Mouse (Mus musculus) spleen, embryonic (tissue): ENCODE measurements around the gene 4931409K22Rik.

Experiments
- CTCF ChIA-PET: fragments of 350-600 bp; sonication (Branson Sonifier 250); formaldehyde crosslinking; loops from one replicate; lab custom pipeline; 2022; lab: Charles Lee

4931409K22Rik gene

DNA sequence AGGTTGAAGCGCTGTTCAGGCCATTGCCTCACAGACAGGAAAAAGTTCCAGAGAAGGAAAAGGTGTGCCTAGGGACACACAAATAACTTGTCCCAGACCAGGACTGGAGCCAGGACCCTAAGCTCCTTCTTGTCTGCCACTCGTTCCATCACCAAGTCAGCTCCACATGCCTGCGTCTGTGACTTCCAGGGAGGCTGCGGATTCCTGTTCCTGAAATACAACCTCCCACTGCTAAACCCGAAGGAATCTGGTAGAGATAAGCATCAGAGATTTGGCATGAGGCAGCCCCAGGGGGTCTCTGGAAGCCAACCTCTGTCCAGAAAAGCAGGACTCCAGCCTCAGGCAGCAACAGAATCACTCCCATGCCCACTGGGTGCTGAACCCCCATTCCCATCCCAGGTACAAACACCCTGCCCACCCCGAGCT, 15.5 kb downstream of the 4931409K22Rik start:
- CTCF ChIA-PET = interaction anchor here (0.6 kb wide), 2 partner anchors 27 to 59 kb away, joined by 3 to 4 read pairs; no protein-coding TSS in a partner anchor

DNA sequence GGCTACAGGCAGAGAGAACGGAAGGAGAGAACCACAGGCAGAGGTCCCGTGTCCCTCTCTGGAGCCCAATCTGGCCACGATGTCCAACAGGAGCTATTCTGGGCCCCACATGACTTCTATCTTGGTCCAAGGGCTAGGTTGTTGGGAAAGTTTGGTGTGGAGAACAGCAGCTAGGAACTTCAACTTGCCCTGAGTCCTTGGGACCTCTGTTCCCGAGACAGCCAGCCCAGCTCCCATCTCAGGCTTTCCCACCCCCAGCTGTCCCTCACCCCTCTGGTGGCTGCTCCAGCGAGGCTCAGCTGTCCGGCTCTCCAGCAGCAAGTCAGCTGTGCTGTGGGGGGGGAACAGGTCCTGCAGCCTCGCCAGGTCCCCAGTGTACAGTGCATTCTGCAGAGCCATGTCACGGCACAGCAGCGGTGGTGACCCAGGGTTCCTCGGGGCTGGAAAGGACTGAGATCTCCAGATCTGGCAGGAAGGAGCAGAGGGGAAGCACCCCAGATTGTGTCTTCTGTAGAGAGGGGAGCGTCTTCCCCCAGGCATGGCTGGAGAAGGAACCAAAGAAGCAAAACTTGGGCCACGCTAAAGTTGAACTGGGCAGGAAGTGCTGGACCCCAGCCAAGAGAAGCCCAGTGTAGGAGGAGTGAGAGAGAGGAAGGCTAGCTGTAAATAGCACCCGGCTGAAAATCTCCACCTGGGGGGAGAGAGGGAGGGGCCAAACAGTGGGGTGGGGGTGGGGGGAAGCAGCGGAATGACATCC, 16.0 kb downstream of the 4931409K22Rik start, which contains the start of gene Asb10:
Gene Asb10, minus strand, starts transcription at position 592 of the 757 bp plus-strand sequence.
- CTCF ChIA-PET = interaction anchor here (0.6 kb wide), 2 partner anchors 58 to 239 kb away, joined by 3 to 4 read pairs; no protein-coding TSS in a partner anchor

DNA sequence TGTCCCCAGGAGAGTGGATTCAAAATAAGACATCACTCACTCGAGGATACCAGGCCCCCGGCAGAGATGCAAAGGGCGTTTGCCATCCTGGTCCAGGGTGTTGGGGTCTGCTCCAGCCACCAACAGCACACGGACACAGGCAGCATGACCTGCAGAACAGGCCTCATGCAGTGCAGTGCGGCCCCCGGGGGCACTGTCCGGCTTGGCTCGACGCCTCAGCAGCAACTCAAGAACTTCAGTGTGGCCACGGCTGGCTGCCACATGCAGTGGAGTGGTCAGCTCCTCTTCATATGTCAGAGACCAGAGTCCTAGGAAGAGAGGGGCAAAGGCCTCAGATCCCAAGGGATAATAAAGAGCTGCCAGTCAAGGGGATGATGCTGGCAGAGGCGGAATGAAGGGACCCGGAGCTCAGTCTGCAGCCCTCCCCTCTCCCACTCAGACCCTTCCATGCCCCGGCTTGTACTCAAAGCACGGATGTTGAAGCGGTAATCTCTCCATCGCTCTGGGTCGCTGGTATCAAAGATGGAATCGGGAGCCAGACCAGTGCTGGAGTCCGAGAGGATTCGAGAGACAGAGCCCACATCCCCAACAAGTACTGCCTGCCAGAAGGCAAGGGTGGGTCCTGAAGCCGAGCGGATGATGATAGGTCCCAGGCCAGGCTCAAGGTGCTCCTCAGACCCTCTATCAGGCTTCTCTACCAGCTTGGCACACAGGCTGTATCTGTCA, 16.9 kb downstream of the 4931409K22Rik start:
- CTCF ChIA-PET = interaction anchor here (0.6 kb wide), 1 partner anchor 240 kb away, joined by 4 read pairs; no protein-coding TSS in a partner anchor

DNA sequence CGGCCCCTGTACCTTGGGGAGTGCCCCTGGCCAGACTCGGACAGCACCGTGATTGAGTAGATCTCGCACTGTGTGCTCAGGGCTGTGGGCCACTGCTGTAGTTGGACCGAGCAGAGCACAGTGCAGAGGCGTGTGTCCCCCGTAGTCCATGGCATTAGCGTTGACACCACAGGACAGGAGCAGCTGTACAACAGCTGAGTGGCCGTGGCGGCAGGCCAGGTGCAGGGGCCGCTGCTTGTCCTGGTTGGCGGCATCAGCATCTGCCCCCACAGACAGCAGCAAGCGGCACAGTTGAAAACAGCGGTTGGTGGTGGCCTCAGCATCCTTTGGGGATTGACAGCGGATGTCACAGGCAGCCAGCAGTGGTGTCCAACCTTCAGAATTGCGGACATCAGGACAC, 19.0 kb downstream of the 4931409K22Rik start:
- CTCF ChIA-PET = no interaction called here

DNA sequence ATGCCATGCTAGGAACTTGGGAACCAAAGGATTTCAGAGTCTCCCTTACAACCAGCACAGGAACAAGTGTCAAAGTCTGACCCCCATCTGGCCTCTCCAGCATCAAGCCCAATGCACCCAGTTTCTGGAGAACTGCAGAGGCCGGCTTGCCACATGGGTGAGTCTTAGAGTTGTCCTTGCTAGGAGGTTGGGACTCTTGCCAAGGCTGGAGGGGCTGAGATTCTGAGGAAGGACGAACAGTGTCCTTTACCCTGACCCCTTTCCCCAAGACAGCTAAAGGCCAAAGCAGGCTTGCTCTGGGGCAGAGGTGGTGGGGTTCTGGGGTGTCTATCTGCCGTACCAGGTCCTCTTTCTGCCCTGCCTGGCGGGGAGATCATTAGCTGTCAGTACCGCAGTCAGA, 20.1 kb downstream of the 4931409K22Rik start:
- CTCF ChIA-PET = interaction anchor here (0.7 kb wide), 1 partner anchor 14 kb away, joined by 3 read pairs; no protein-coding TSS in a partner anchor

DNA sequence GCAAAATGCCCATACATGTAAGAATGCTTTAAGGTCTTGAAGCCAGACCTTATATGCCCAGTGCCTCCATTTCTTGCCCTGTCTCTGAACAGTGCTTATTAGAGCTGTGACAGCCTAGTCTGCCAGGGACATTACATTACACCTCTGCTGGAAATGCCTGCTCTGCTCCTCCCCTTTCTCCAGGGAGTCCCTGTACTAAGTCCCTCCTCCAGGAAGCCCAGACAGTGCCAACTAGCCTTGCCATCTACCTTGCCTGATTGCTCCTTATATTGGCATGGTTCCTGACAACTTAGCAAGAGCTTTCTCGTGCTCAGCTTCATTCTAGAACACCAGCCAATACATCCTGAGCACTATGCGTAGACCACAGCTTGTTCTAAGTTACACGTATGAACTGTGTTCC, 20.9 kb downstream of the 4931409K22Rik start:
- CTCF ChIA-PET = no interaction called here

DNA sequence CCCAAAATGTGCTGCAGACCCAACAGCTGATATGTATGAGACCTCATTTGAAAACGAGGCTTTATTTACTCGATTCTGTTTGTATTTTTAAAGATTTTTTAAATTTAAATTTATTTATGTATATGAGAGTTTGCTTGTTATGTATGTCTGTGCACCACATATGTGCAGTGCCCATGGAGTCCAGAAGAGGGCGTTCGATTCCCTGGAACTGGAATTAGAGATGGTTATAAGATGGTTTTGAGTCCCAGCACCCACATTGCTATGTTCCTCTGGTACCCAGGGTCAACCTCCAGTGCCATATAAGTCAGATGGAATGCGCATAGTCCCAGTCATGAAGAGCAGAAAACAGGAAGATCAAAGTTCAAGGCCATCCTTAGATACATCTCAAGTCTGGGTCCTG, 22.3 kb downstream of the 4931409K22Rik start:
- CTCF ChIA-PET = interaction anchor here (0.7 to 0.8 kb wide), 2 partner anchors 51 to 758 kb away, joined by 3 read pairs; no protein-coding TSS in a partner anchor

DNA sequence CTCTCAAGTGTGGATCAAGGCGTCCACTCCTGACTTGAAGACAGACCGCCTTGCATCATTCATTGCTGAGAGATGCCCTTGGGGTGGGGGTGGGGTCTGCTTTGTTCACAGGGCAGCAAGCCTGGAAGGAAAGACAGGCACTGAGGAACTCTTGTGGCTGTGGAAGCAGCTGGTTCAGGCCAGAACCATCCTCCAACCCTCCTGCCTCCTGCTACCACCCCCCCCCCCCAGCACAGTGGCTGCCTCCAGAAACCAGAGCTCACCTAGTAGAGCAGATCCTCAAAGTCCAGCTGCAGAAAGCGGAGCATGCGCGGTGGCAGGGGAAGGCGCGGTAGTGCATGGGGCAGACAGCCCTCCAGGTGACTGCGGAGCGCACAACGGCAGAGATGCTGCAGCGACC, 23.2 kb downstream of the 4931409K22Rik start:
- CTCF ChIA-PET = interaction anchor here (0.6 kb wide), 1 partner anchor 237 kb away, joined by 4 read pairs; no protein-coding TSS in a partner anchor

DNA sequence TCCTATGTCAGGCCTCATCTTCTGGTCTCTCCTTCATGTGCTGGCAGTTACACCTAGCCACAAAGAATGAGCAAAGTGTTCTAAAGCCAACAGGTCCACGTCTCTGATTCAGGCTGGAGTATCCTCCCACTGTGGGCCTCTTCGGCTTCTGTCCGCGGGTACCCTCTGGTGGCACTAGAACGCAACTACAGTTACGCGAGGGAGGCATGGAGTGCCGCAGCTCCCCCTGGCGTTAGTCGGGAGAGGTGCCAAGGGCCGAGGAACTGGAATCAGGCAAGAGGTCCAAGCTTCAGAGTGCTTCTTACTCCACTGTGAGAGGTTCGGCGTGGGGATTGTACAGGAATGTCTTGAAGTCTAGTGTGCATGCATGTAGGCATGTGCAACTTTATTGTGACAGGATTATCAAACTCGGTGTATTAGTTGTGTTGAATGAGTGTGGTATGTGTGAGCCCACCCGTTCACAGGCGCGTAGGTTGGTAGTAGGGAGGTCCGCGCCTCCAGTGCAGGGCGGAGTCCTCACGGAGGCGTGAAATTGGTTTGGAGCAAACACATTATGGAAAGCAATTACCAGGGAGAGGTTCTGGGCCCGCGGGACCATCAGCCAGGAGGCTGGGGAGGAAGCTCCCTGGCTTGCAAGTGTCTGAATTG, 26.4 kb downstream of the 4931409K22Rik start:
- CTCF ChIA-PET = interaction anchor here (1.0 kb wide), 1 partner anchor 9 kb away, joined by 4 read pairs; no protein-coding TSS in a partner anchor

DNA sequence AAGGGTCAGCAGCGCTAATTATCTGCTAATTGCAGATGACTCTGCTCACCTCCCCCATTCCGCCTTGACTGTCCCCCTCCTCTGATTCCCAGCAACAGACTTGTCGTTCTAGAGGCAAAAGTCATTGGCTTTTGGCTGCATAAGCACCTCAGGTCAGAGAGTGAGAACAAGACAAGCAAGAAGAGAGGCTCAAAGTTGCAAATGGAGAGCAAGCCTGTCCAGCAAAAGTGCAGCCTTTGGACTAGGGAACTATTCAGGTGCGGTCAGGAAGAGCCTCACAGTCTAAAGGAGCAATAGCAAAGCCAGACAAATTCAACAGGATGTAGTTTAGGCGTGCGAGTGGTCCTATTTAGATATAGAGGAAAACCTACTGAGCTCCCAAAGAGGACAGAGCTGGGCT, 28.8 kb downstream of the 4931409K22Rik start:
- CTCF ChIA-PET = no interaction called here

DNA sequence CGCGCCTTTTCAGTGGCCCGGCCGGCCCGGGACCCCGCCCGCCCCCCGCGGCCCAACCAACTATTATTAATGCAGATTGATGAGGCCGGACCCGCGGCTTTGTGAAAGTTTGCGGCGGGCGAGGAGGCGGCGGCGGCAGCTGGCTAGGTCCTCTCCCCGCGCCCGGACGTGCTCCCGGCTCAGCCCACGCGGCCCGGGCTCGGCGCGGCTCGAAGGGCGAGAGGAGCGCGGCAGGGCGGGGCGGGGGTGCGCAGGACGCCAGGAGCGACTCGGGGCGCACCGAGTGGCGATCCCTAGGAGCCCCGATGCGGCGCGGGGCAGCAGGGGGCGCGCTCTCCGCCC, 29.7 kb downstream of the 4931409K22Rik start, which contains the start of gene Gbx1:
Gene Gbx1, minus strand, starts transcription at position 314 of the 342 bp plus-strand sequence.
- CTCF ChIA-PET = no interaction called here

DNA sequence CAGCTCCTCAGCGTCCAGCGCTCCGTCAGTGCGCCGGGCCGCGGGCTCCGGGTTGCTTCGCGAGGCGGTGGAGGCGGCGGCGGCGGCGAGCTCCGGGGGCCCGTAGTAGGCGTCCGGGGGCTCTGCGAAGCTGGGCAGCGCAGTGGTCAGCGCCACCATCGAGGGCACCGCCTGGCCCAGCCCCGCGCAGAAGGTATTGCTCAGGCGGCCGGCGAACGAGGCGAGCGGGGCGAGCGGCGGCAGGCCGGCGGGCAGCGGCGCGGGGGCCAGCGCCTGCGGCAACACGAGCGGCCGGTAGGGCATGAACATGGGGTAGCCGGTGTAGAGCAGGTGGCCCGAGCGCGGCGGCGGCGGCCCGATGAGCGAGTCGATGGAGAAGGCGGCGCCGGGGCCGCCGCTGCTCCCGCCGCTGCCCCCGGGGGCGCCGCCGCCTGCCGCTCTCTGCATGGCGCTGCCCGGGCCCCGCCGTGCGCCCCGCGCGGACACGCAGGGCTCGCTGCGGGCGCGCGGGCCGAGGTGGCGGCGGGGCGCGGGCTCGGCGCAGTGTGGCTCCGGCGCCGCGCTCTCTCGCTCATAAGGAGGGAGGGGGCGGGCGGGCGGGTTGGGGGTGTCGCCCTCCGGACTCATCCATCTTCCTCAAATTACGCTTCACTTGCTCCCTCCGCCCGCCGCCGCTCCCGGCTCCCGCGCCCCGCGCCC, 30.3 kb downstream of the 4931409K22Rik start:
- CTCF ChIA-PET = no interaction called here

DNA sequence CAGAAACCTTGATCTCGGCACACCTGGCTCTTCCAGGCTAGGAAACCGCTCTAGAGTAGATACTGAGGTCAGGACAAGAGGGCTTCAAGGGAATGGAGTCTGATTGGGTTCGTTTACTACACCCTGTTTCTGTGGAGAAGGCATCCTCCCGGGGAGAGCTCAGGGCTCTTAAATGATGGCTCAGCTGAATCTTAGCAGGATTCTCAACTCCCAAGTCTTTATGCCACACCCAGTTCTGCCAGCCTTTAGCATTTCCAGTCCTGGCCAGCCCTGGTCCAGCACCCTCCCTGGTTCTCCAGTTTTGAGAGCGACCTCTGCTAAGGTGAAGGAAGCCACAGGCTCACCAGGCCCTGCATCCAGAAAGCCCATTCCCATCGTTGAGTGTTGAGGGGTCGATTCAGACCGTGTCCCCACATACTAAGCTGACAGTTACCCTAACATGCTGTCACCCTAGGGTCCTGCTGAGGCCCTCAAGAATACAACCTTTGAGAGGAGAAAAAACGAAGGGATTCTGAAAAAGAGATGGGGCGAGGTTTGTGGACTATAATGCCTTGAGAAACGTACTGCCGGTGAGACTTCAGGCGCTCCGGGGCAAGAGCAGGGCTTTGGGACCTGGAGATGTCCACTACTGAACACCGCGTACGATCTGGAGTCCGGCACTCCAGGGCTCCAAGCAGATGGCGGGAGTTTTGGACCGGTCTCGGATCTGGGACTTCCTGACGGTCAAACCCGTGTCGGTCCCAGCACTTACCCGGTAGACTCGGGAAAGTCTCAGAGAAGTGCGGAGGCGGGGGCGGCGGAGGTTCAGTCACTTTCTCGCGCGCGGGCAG, 31.0 kb downstream of the 4931409K22Rik start:
- CTCF ChIA-PET = no interaction called here

DNA sequence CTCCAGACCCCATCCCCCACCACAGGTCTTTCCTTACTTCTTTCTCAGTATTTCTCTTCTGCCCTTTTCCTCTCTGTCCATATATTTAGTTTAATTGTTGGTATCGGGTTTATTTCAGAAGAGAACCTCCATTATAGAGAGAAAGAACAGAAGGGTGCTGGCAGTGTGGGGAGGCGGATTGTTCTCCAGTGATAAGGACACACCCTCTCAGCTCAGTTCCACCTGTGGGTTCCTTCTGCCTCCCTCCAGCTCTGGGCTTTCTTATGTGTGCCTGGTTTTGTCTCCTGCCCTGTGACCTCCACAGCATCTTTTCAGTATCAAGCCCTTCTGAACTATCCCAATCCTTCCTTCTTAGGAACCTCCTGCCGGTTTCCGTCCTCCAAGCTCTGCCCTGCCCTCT, 32.1 kb downstream of the 4931409K22Rik start:
- CTCF ChIA-PET = no interaction called here

DNA sequence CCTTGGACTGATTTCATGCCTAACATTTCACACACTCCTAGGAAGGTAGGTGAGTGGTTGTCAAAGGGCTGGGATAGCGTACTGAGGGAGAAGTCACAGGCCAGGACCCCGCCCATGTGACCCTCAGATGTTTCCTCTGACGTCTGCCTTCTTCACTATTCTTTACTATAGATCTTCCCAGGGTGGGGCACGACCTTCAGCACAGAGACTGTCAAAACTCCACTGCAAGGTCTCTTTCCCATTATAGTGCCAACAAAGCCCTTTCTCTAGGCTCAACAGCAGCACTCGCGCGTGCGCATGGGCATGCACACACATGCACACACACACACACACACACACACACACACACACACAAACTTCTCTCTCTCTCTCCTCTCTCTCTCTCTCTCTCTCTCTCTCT, 32.8 kb downstream of the 4931409K22Rik start:
- CTCF ChIA-PET = no interaction called here

DNA sequence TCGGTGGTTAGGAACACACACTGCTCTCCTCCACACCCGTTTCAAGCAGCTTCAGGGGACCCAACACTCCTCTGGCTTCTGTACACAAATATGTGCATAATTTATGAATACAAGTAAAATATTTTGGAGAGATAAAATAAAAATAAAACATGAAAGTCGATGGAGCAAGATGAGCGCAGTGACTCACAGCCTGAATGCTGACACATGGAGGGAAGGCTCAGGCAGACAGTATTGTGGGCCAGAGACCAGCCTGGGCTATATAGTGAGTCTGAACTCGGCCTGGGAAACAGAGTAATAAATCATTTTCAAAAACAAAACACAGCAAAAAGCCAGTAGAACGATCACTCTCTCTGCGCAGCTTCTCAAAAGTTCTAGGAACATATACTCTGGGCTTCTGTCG, 35.2 kb downstream of the 4931409K22Rik start:
- CTCF ChIA-PET = interaction anchor here (1.1 kb wide), 1 partner anchor 9 kb away, joined by 4 read pairs; no protein-coding TSS in a partner anchor

DNA sequence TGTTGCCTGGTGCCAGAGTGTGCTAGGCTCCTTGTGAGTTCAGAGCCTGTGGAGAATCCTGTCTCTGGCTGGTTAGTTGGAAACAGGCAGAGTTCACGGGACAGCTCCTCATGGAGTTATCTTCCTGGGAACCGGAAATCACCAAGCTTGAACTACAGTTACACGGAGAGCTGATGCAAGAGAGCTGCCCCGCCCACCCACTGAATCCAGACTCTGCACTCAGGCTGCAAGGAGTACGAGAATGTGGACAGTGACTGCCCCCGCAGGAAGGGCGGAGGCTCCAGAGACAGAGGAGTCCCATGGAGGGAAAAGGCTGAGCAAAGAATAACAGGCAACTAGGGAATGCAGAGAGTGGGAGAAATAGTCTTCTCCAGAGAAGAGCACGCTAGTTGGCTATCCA, 44.3 kb downstream of the 4931409K22Rik start:
- CTCF ChIA-PET = no interaction called here

DNA sequence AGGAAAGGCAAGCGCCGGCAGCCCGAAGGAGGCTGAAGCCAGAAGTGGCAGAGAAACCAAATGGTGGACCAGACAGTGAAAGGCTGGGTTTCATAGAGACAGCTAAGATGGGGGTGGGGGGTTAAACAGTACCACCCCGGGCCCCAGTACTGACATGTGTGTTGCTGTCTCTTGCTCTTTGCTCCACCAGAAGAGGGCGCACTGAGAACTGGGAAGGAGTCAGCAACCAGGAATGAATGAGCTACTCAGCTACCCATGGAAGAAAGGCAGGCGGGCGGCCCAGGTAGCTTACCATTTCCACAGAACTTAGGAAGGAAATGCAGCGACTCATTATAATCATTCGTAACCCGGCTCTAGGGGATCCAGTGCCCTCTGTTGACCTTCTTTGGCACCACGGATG, 46.0 kb downstream of the 4931409K22Rik start:
- CTCF ChIA-PET = no interaction called here

DNA sequence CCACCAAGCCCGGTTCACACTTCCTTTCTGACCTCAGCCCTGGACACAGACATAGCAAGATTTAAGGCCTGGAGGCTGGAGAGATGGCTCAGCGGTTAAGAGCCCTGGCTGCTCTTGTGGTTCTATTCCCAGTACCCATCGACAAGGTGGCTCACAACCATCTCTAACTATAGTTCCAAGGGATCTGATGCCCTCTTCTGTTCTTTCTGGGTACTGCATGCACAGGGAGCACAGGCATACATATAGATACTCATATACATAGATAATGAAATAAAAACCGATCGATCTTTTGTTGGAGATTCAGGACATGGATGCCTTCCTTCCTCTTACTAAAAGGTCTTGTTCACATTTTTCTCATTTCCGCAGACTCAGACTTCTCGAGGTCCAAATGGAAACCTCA, 48.2 kb downstream of the 4931409K22Rik start:
- CTCF ChIA-PET = interaction anchor here (0.7 kb wide), 1 partner anchor 93 kb away, joined by 4 read pairs; no protein-coding TSS in a partner anchor

DNA sequence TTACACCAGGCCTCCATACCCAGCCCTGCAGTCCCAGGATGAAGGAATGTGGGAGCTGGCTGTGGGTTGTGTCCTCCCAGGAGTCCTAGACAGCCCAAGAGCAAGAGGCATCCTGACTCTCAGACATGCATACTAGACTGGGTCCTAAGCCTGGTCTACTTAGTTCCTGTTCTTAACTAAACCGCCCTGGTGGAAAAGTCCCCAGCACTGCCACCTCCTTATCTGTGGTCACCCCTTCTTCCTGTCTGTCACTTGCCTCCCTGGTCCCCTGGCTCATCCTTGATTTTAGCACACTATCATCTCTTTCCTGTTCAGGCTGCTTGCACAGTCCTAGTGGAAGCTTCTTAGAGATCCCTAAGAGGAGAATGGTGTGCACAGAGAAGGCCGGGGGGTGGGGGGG, 51.1 kb downstream of the 4931409K22Rik start:
- CTCF ChIA-PET = no interaction called here
